Mouse (Mus musculus) liver, adult 2 months (tissue): Measurements from ENCODE around the gene Ubash3b. TPM values are rescaled to one million over a fixed set of nuclear protein-coding genes. Genes with fewer than 3 reads are reported as not detected.

Experiments
- DNase-seq: peaks from one replicate; pipeline ENCODE4 v3.0.0-alpha.2; 2011; ENCODE audit warnings: low read depth, low spot score; ENCODE audit errors: extremely low read depth
- H3K27ac ChIP-seq: fragments of 200-500 bp; replicated peaks from 2 replicates; pipeline ENCODE4 v1.5.1; 2012; ENCODE audit warnings: low read depth, mild to moderate bottlenecking, control low read depth, inconsistent platforms, low read length; ENCODE audit not compliant: insufficient read depth
- H3K27me3 ChIP-seq: fragments of 200-500 bp; 2 replicates; pipeline ENCODE4 v1.6.1; 2012; ENCODE audit warnings: mild to moderate bottlenecking, moderate library complexity, low read length, inconsistent platforms; ENCODE audit not compliant: control insufficient read depth, insufficient read depth
- H3K36me3 ChIP-seq: fragments of 200-500 bp; 2 replicates; pipeline ENCODE4 v1.6.1; 2012; ENCODE audit warnings: low read length, inconsistent platforms; ENCODE audit not compliant: control insufficient read depth, insufficient read depth
- H3K4me1 ChIP-seq: fragments of 200-500 bp; 2 replicates; pipeline ENCODE4 v1.6.1; 2011; ENCODE audit warnings: low read length; ENCODE audit not compliant: control insufficient read depth, insufficient read depth
- H3K4me3 ChIP-seq: fragments of 200-500 bp; 2 replicates; pipeline ENCODE4 v1.5.1; 2011; ENCODE audit warnings: low read depth, mild to moderate bottlenecking, control low read depth, low read length, moderate library complexity; ENCODE audit not compliant: insufficient read depth
- H3K79me2 ChIP-seq: fragments of 200-500 bp; 2 replicates; pipeline ENCODE4 v1.6.1; 2012; ENCODE audit warnings: inconsistent platforms, mild to moderate bottlenecking, low read length, moderate library complexity; ENCODE audit not compliant: control insufficient read depth, insufficient read depth
- H3K9ac ChIP-seq: fragments of 200-500 bp; 2 replicates; pipeline ENCODE4 v1.6.1; 2012; ENCODE audit warnings: low read depth, mild to moderate bottlenecking, control low read depth, inconsistent platforms, low read length
- CTCF ChIP-seq: fragments of 200-500 bp; IDR thresholded peaks from 2 replicates; pipeline ENCODE4 v1.5.1; 2011; ENCODE audit warnings: low read depth, low read length, control low read depth
- POLR2A ChIP-seq: fragments of 200-500 bp; IDR thresholded peaks from 2 replicates; pipeline ENCODE4 v1.6.1; 2011; ENCODE audit warnings: low read length, control low read depth; ENCODE audit not compliant: insufficient read depth; ENCODE audit errors: extremely low read depth
- WGBS: fragments of 180-500 bp; shearing (Covaris S2); methylation state at CpG from one replicate; pipeline ENCODE4 v1.1.7; 2018; 5-methylcytosine and 5-hydroxymethylcytosine counted together
- polyA plus RNA-seq: library from polyadenylated mRNA; depleted of rRNA; stranded (reverse); fragments of >200 nt; gene quantifications from 2 replicates; pipeline ENCODE4 v1.2.3, GENCODE M21; 2012
- total RNA-seq: library from RNA; depleted of rRNA; stranded (reverse); fragments of >200 nt; gene quantifications from 2 replicates; pipeline ENCODE4 v1.2.3, GENCODE M21; 2014

Gene Ubash3b
- total and polyA plus RNA-seq, 2 experiments: 0.65 to 0.76 TPM

GRCm38 (mm10) chr9:41149079-41149676 is 12.3 kb downstream of the Ubash3b start:
- TF ChIP-seq CTCF: no peak
- TF ChIP-seq POLR2A: no peak
- Histone ChIP-seq H3K36me3 (no peaks in the 10 kb centered on the region), H3K4me1 (peaks cover 8% of the 10 kb centered on the region; the same call in 1 of the 2 replicates)

DNA sequence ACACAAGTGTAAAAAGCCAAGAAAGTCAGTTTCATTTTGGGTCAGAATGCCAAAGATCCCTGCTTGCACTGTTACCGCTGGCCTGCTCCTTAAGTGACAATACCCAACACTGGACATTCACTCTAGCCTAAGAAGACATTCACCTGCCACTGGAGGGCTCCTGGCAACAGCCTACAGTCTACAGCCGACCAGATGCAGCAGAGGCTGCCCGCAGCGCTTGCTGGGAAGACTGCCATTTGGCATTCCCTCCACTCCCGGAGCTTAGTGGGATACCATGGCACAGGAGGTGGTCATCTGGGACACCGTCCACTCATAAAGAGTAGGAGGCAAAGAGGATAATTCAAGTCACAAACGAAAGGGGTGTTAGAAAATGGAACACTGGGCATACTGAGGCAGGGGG is 12.9 kb downstream of the Ubash3b start:
- TF ChIP-seq CTCF (no peak), POLR2A (no peak)
- WGBS: 88% methylated on average over 7 of the region's 7 CpGs
- no peak for DNase-seq

More at GRCm38 (mm10) chr9:41149079-41149676, 12.3 kb downstream of the Ubash3b start:
- Histone ChIP-seq H3K4me3 (no peak overlapping the region), H3K79me2 (no peaks in the 10 kb centered on the region), H3K27ac (no peak overlapping the region), H3K9ac (no peak overlapping the region), H3K27me3 (no peaks in the 10 kb centered on the region)
- WGBS: 83% methylated on average over 6 of the region's 6 CpGs
- DNase-seq: no peak

GRCm38 (mm10) chr9:41147203-41147842 is 14.2 kb downstream of the Ubash3b start:
- Histone ChIP-seq H3K4me3 (no peak overlapping the region), H3K27me3 (no peaks in the 10 kb centered on the region), H3K9ac (peak overlapping the region; percentile 57; the same call in 1 of the 2 replicates), H3K79me2 (no peaks in the 10 kb centered on the region), H3K36me3 (no peaks in the 10 kb centered on the region), H3K4me1 (peaks cover 4% of the 10 kb centered on the region; the same call in 1 of the 2 replicates), H3K27ac (peak overlapping the region; percentile 76)
- TF ChIP-seq CTCF: no peak
- no peak for TF ChIP-seq POLR2A
- DNase-seq: no peak
- 49% methylated on average over 13 of the region's 13 CpGs for WGBS

More for the DNA sequence above, 12.9 kb downstream of the Ubash3b start:
- Histone ChIP-seq H3K36me3 (no peaks in the 10 kb centered on the region), H3K4me3 (no peak overlapping the region), H3K27ac (no peak overlapping the region), H3K9ac (no peak overlapping the region), H3K79me2 (no peaks in the 10 kb centered on the region), H3K4me1 (peaks cover 7% of the 10 kb centered on the region; the same call in 1 of the 2 replicates), H3K27me3 (no peaks in the 10 kb centered on the region)

DNA sequence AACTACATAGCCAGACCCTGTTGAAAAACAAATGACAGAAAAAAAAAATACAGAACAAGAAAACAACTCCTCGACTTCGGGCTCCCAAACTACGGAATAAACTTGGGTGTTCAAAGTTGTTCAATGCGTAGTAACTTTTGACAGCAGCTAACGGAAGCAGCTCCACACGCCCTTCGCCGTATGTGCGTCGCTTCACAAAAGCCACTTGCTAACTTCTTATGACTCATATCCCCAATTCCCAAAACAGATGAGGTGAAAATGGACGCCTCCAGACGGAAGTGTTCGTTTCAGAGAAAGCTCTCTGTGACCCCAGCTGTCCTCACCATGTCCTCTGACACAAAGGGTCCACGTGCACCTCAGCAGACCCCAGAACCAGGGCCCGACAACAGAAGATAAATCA is 17.7 kb downstream of the Ubash3b start:
- no peaks in the 10 kb centered on the region for H3K79me2 ChIP-seq
- H3K27ac ChIP-seq: no peak overlapping the region
- H3K36me3 ChIP-seq: no peaks in the 10 kb centered on the region
- H3K4me3 ChIP-seq: no peak overlapping the region
- no peak for DNase-seq
- peaks cover 4% of the 10 kb centered on the region; the same call in 1 of the 2 replicates for H3K4me1 ChIP-seq
- WGBS: 90% methylated on average over 15 of the region's 15 CpGs
- TF ChIP-seq CTCF (no peak), POLR2A (no peak)
- no peaks in the 10 kb centered on the region for H3K27me3 ChIP-seq
- no peak overlapping the region for H3K9ac ChIP-seq

GRCm38 (mm10) chr9:41143115-41143514 is 18.4 kb downstream of the Ubash3b start:
- Histone ChIP-seq H3K4me3 (no peak overlapping the region), H3K27ac (no peak overlapping the region), H3K9ac (no peak overlapping the region), H3K4me1 (peaks cover 4% of the 10 kb centered on the region; the same call in 1 of the 2 replicates), H3K27me3 (no peaks in the 10 kb centered on the region), H3K36me3 (no peaks in the 10 kb centered on the region), H3K79me2 (no peaks in the 10 kb centered on the region)
- TF ChIP-seq CTCF: no peak
- no peak for TF ChIP-seq POLR2A
- DNase-seq: no peak
- 75% methylated on average over 3 of the region's 3 CpGs for WGBS

DNA sequence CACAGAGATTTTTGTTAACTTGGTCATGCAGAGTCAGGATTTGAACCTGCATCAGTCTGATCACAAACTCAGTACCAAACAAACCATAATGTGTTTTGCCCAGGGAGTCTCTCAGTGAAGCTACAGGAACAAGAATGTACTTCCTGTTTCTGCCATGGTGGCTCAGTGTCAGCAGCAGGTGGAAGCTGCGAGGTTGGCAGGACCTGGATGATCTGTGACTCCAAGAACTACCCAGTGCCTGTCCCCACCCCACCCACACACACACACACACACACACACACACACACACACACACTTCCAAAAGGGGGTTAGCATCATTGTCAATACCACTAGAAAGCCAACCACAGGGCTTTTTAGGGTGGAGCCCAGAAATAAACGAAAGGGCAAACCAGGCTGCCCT is 20.5 kb downstream of the Ubash3b start:
- Histone ChIP-seq H3K36me3 (no peaks in the 10 kb centered on the region), H3K79me2 (no peaks in the 10 kb centered on the region), H3K27me3 (no peaks in the 10 kb centered on the region), H3K9ac (no peak overlapping the region), H3K27ac (no peak overlapping the region), H3K4me1 (no peaks in the 10 kb centered on the region), H3K4me3 (no peak overlapping the region)
- DNase-seq: no peak
- 49% methylated on average over 2 of the region's 2 CpGs for WGBS
- no peak for TF ChIP-seq CTCF
- TF ChIP-seq POLR2A: no peak
